Mouse (Mus musculus): Measurements from ENCODE around the gene Gm6525. TPM values are rescaled to one million over a fixed set of nuclear protein-coding genes. Genes with fewer than 3 reads are reported as not detected.

Gene Gm6525
- polyA plus RNA-seq, 1 experiment from 2014 or later: 0.99 TPM

DNA sequence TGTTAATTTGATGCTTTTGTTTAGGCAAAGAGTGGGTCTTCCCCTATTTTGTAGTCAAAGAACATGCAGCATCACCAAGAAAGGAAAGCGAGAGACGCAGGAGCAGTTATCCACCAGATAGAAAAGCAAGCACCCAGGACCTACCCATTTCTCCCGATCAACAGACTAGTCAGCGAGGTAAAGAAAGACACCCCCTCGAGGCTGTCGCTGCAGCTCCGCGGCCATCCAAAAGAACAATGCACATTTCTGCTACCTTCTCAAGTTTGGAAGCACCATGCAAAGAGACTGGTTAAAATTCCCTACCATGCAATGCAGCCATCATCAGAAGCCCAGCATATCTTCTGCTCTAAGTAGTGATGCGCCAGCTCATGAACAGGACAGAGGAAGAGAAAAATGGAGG lies 46.4 kb downstream of the Gm6525 start:
- H3K27me3 ChIP-seq (ENCODE audit: control insufficient read depth, insufficient read depth, low read length): no peaks in the 10 kb centered on the region
- peak overlapping the region; percentile 79 for H3K27ac ChIP-seq (ENCODE audit: low read depth, low read length)
- DNase-seq (ENCODE audit: low spot score) (no peak), ATAC-seq (ENCODE audit: low FRiP score) (peak; percentile 57)
- WGBS: 1% methylated on average over 9 of the region's 9 CpGs
- H3K4me1 ChIP-seq (replicated peaks; ENCODE audit: control insufficient read depth, insufficient read depth, low read length): peaks cover 12% of the 10 kb centered on the region; the same call in 1 of the 2 replicates
- no peaks in the 10 kb centered on the region for H3K36me3 ChIP-seq (ENCODE audit: control insufficient read depth, insufficient read depth, low read length)
- peak overlapping the region; percentile 45 for H3K4me3 ChIP-seq (ENCODE audit: low read depth, low read length)
- H3K9ac ChIP-seq (ENCODE audit: low read depth, low read length): peak overlapping the region; percentile 57
- peak overlapping the region; percentile 59 for H3K4me2 ChIP-seq (replicated peaks; ENCODE audit: low read depth, low read length)
- no peaks in the 10 kb centered on the region for H3K9me3 ChIP-seq (ENCODE audit: control insufficient read depth, low read length)

DNA sequence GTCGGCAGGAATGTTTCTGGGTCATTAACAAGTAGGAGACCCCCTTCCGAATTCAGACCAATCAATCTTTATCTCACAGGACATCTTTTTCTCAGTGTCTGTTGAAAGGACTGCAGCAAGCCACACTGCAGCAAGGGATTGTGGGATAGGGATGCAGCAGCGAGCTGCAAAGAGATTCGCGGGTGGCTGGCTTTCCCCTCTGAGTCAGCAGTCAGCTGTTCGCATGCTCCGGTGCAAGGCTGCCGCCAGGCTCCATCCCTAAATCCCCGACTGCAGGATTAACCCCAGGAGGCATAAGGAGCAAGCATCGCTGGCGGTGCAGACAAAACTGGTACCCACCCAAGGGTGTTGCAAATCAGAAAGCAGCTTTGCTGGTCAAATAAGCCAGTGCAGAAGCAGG lies 46.8 kb downstream of the Gm6525 start:
- Histone ChIP-seq H3K4me2 (replicated peaks; ENCODE audit: low read depth, low read length) (peak overlapping the region; percentile 59), H3K9me3 (ENCODE audit: control insufficient read depth, low read length) (no peaks in the 10 kb centered on the region), H3K4me1 (replicated peaks; ENCODE audit: control insufficient read depth, insufficient read depth, low read length) (peaks cover 12% of the 10 kb centered on the region; the same call in 1 of the 2 replicates), H3K27ac (ENCODE audit: low read depth, low read length) (peak overlapping the region; percentile 79), H3K9ac (ENCODE audit: low read depth, low read length) (peak overlapping the region; percentile 57), H3K4me3 (ENCODE audit: low read depth, low read length) (peak overlapping the region; percentile 45), H3K27me3 (ENCODE audit: control insufficient read depth, insufficient read depth, low read length) (no peaks in the 10 kb centered on the region), H3K36me3 (ENCODE audit: control insufficient read depth, insufficient read depth, low read length) (no peaks in the 10 kb centered on the region)
- ATAC-seq (ENCODE audit: low FRiP score): peak; percentile 77
- WGBS: under 1% methylated on average over 11 of the region's 11 CpGs
- peak; percentile 78 for DNase-seq (ENCODE audit: low spot score)

Other genes starting within 250 kb of the Gm6525 start
- 75.8 and 89.0 TPM in 2 replicates for gene Tmem131l, start 133.9 kb upstream of the Gm6525 start, polyA plus RNA-seq (2014; fragmentation: Nextera tagmentation; extraction: Ambion mirVana)
- 10.4 and 10.9 TPM in 2 replicates for gene Mnd1, start 18.3 kb upstream of the Gm6525 start, polyA plus RNA-seq (2014; fragmentation: Nextera tagmentation; extraction: Ambion mirVana)
- 104 and 109 TPM in 2 replicates for gene Trim2, start 132.8 kb downstream of the Gm6525 start, polyA plus RNA-seq (2014; fragmentation: Nextera tagmentation; extraction: Ambion mirVana)

Measured in hindbrain, embryonic 11.5 days (tissue).